Mouse (Mus musculus) stomach, postnatal 0 days (tissue): ENCODE measurements around the gene Barhl2.

Source experiments
- CTCF ChIP-seq: IDR thresholded peaks from 2 replicates; pipeline ENCODE4 v1.5.1; 2016; ENCODE audit warnings: antibody characterized with exemption, low read depth, mild to moderate bottlenecking, moderate library complexity
- EP300 ChIP-seq: optimal IDR thresholded peaks from 2 replicates; pipeline ENCODE3; 2016; ENCODE audit warnings: antibody characterized with exemption

- TF ChIP-seq EP300 (no peak), CTCF (no peak)
Observed at GRCm38 (mm10) chr5:106457111-106457925, 648 bp downstream of the Barhl2 start.
